Mouse (Mus musculus) c-Kit-positive CD71-negative TER-119-negative erythroid progenitor cells, embryonic 14.5 days (primary cell): Measurements from ENCODE around the gene Abcb8.

ENCODE experiments used
- DNase-seq: peaks from one replicate; pipeline ENCODE4 v3.0.0-alpha.2; 2013; ENCODE audit warnings: low read depth

Abcb8 gene

DNA sequence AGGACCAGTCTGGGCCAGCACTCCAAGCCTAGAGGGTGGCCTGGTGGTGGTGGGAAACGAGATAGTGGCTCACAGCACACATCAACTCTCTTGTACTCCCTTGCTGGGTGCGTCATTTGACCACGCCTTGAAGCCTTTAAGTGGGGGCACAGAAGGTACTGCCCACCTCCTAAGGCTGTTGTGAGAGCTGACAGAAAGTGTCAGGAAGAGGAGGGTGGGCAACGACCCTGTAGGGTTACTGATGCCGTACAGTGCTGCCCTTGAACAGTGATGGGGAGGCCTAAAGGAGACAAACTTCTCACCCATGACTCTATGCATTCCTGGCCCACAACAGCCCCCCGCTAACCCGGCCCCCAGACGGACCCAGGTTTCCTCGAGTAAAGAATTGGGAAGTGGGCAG, 27.0 kb upstream of the Abcb8 start:
- DNase-seq = no peak

GRCm38 (mm10) chr5:24369767-24370166, 23.7 kb upstream of the Abcb8 start:
- DNase-seq = no peak

DNA sequence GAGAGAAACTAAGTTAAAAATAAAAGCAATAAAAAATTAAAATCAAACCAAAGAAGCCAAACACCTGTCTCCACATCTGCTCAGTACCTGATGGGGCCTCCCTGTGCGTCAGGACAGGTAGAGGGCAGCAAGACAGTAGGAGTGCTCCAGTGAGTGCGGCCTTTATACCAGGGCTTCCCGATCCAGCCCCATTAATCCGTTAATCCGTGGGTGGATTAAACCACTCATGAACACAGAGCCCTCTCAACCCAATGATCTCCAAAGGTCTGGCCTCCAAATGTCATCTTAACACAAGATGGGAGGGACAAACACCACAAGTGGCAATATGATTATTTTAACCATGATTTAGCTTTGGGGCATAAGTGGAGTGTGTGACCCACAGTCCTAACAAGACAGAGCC, 19.7 kb upstream of the Abcb8 start:
- no peak for DNase-seq

DNA sequence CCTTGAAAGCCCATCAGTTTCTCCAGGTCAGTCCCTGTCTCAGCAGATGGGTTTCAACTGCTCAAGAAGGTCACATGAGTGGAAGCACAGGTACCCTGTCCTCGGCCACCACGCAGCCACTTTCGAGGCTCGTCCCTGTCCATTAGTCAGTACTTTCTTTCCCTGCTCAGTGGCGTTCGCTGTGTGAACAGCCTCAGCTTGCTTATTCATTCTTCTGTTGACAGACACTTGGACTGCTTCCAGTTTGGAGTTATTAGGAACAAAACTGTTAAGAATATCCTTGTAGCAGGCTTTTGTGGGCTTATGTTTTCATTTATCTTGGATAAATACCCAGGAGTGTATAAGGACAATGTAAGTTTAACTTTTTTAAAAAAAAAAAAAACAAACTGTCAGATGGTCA, 19.2 kb upstream of the Abcb8 start:
- DNase-seq = no peak

- DNase-seq = no peak
Measured at GRCm38 (mm10) chr5:24374666-24375328, 18.7 kb upstream of the Abcb8 start.

- no peak for DNase-seq
Measured at GRCm38 (mm10) chr5:24378700-24379099, 14.8 kb upstream of the Abcb8 start.

GRCm38 (mm10) chr5:24379501-24379900, 14.0 kb upstream of the Abcb8 start:
- no peak for DNase-seq

DNA sequence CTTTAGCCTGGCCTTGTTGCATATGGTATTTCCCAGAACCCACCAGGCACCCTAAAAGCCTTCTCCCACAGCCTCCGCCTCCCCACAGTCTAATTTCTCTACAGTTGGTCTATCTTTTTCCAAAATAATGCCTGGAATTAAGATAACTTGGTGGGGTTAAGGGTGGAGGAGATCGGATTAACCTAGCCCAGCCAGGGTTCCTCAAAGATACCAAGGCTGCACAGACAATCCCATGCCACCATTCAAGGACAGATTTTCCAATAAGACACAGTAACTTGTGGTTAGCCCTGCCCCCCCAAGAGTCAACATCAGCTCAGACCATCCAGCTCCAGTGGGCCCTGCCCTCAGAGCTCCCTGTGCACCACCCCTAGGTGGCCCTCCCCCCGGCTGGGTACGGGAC, 13.0 kb upstream of the Abcb8 start:
- DNase-seq = no peak

GRCm38 (mm10) chr5:24381486-24381885, 12.0 kb upstream of the Abcb8 start:
- no peak for DNase-seq

- no peak for DNase-seq
Measured at GRCm38 (mm10) chr5:24381988-24382387, 11.5 kb upstream of the Abcb8 start.

DNA sequence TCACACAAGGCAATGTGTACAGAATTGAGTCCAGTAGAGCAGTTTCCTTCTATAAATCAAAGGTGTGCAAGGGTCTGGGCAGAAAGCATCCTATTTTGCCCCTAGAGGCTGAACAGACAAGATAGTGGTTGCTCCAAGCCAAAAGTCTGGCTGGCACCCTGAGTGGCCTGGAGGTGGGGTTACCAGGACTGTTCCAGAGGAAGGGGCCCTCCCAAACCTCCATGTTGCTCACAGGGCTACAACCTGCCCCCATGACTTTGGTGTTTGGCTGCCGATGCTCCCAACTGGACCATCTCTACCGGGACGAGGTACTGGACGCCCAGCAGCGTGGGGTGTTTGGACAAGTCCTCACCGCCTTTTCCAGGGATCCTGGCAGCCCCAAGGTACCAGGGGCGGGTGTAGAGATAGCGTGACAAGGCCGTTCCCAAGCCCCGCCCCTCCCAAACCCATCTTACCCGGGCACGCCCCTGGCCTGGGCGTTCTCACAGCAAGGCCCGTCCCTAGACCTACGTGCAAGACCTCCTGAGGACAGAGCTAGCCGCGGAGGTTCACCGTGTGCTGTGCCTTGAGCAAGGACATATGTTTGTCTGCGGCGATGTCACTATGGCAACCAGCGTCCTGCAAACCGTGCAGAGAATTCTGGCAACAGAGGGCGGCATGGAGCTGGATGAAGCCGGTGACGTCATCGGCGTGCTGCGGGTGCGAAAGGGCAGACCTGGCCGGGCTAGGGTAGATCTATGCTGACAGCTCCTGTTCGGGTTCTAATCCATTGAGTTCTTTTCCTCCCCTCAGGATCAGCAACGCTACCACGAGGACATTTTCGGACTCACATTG, 10.2 kb upstream of the Abcb8 start:
- peak; percentile 96 for DNase-seq

- no peak for DNase-seq
Measured at GRCm38 (mm10) chr5:24384407-24384806, 9.1 kb upstream of the Abcb8 start.

DNA sequence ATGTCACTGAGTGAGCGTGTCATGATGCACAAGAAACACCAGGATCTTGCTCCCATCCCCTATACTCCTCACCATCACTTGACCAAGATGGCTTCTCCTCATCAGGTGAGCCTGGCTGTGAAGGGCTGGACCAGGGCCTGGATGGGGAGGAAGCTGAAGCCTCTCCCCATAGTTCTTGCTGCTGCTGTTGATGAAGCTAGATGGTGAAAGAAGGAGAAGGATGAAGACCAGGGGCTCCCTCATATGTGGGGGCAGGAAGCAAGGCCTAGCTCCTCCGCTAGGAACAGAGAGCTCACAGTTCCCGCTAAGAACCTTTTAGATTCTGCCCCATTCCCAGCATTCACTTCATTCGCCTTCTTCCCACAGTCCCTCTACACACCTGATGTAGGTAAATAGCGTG, 8.1 kb upstream of the Abcb8 start:
- DNase-seq = no peak

GRCm38 (mm10) chr5:24385887-24386550, 7.4 kb upstream of the Abcb8 start:
- DNase-seq = no peak

DNA sequence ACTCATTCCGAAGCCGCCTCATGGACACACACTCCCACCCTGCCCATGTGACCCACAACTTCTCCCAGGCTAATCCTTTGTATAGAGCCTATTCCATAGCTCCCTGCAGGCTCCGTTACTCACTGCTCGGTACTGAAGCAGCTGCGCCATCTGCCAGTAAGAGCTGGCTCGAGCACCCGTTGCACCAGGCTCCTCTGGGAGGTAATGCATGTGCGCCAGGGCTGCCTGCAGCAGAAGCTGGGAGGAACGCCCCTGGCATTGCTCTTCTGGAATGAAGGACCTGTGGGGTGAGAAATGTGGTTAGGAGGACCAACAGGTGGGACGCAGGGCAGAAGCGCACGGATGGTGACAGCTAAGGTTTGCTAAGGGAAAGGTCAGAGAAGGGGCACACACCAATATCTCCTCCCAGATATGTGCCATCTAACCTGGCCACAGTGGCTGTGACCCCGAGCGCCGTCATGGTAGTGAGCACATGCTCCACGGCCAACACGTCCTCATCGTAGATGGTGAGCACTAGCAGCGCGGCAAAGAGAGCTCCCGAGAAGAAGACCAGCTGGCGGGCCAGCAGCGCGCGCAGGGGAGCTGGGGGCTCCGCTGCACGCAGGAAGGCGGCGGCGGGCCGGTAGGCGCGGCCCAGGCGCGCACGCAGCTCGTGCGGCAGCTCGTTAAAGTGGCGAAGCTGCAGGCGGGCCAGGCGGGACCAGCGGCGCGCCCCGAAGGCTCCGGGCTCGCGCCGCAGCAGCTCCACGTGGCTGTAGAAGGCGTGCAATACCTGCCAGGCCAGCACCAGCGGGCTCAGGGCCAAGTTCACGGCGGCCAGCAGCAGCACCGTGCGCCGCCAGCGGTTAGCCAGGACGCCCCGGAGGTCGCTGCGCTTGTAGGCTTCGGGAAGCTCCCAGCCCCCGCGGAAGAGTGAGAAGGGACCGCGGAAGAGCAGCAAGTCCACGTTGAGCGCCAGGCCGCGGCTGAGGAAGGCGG, 5.9 kb upstream of the Abcb8 start:
- DNase-seq = no peak

GRCm38 (mm10) chr5:24388246-24388915, 5.1 kb upstream of the Abcb8 start:
- no peak for DNase-seq

GRCm38 (mm10) chr5:24389011-24389657, 4.3 kb upstream of the Abcb8 start:
- DNase-seq = no peak

- DNase-seq = no peak
Measured at GRCm38 (mm10) chr5:24389658-24390020, 3.8 kb upstream of the Abcb8 start.

DNA sequence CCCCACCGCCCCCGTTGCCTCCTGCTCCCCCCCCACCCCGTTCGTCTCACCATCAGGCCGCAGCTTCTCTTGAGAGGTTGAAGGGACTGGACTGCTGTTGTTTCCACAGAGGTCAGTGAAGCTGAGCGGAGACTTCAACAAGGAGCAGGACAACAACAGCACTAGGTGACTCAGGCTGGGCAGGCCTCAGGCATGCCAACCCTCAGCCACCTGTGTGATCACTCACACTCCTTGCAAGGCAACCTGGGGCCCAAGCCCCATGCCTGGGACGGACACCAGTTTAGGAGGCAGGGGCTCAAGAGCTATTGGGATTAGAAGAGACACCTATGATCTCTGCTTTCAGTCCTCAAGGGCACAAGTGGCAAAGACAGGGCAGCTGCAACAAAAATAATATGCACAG, 1.6 kb upstream of the Abcb8 start, which contains the start of gene Atg9b:
Gene Atg9b, minus strand, starts transcription at position 280 of the 400 bp plus-strand sequence.
- DNase-seq = no peak

DNA sequence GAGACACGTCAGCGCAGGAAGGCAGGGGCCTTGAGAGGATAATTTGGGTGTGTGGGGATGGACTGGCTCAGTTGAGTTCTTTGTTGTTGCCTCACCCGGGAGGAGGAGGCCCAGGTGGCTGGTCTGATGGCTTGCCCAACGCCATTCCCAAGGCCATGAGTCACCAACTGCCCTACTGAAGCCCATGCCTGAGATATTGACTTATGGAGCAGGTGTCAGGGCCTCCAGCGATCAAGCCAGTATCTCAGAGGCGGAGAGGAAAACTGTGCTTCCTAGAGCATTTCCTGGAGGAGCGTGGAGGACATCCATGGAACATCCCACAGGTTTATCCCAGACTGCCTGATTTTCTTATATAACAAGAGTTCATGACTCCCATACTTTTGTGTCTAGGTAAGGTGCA, 739 bp upstream of the Abcb8 start:
- DNase-seq = no peak
